Mouse (Mus musculus): ENCODE measurements around the gene Il10ra. TPM values are rescaled to one million over a fixed set of nuclear protein-coding genes. Genes with fewer than 3 reads are reported as not detected.

The Il10ra gene
- 5.2 TPM for polyA plus RNA-seq (2015; fragmentation: Illumina TruSeq; extraction: RNeasy Lipid Tissue Mini Kit (QIAGEN cat#74804); ENCODE audit: low read depth, low replicate concordance)

GRCm38 (mm10) chr9:45268597-45269325 lies at the start of gene Il10ra:
Gene Il10ra, minus strand, starts transcription at chr9:45269149.

Other genes starting within 250 kb of the Il10ra start
- gene Mpzl2, start 229.3 kb downstream of the Il10ra start, polyA plus RNA-seq (2015; fragmentation: Illumina TruSeq; extraction: RNeasy Lipid Tissue Mini Kit (QIAGEN cat#74804); ENCODE audit: low read depth, low replicate concordance): 1.1 TPM
- gene Mpzl3, start 214.0 kb downstream of the Il10ra start, polyA plus RNA-seq (2015; fragmentation: Illumina TruSeq; extraction: RNeasy Lipid Tissue Mini Kit (QIAGEN cat#74804); ENCODE audit: low read depth, low replicate concordance): 3.9 TPM
- gene Jaml, start 190.0 kb downstream of the Il10ra start, polyA plus RNA-seq (2015; fragmentation: Illumina TruSeq; extraction: RNeasy Lipid Tissue Mini Kit (QIAGEN cat#74804); ENCODE audit: low read depth, low replicate concordance): 0.52 TPM
- 149 TPM for gene Scn2b, start 151.4 kb downstream of the Il10ra start, polyA plus RNA-seq (2015; fragmentation: Illumina TruSeq; extraction: RNeasy Lipid Tissue Mini Kit (QIAGEN cat#74804); ENCODE audit: low read depth, low replicate concordance)
- gene Scn4b, start 130.8 kb downstream of the Il10ra start, polyA plus RNA-seq (2015; fragmentation: Illumina TruSeq; extraction: RNeasy Lipid Tissue Mini Kit (QIAGEN cat#74804); ENCODE audit: low read depth, low replicate concordance): 149 TPM
- gene BC049352, start 87.1 kb downstream of the Il10ra start, polyA plus RNA-seq (2015; fragmentation: Illumina TruSeq; extraction: RNeasy Lipid Tissue Mini Kit (QIAGEN cat#74804); ENCODE audit: low read depth, low replicate concordance): 1.2 TPM
- gene Tmprss4, start 65.1 kb downstream of the Il10ra start, polyA plus RNA-seq (2015; fragmentation: Illumina TruSeq; extraction: RNeasy Lipid Tissue Mini Kit (QIAGEN cat#74804); ENCODE audit: low read depth, low replicate concordance): 0.21 TPM
- gene Tmprss13, start 50.0 kb upstream of the Il10ra start, polyA plus RNA-seq (2015; fragmentation: Illumina TruSeq; extraction: RNeasy Lipid Tissue Mini Kit (QIAGEN cat#74804); ENCODE audit: low read depth, low replicate concordance): not detected
- 143 TPM for gene Fxyd6, start 101.0 kb upstream of the Il10ra start, polyA plus RNA-seq (2015; fragmentation: Illumina TruSeq; extraction: RNeasy Lipid Tissue Mini Kit (QIAGEN cat#74804); ENCODE audit: low read depth, low replicate concordance)
- 10.0 TPM for gene Fxyd2, start 130.5 kb upstream of the Il10ra start, polyA plus RNA-seq (2015; fragmentation: Illumina TruSeq; extraction: RNeasy Lipid Tissue Mini Kit (QIAGEN cat#74804); ENCODE audit: low read depth, low replicate concordance)
- gene Dscaml1, start 157.5 kb upstream of the Il10ra start, polyA plus RNA-seq (2015; fragmentation: Illumina TruSeq; extraction: RNeasy Lipid Tissue Mini Kit (QIAGEN cat#74804); ENCODE audit: low read depth, low replicate concordance): 21.2 TPM